Mouse (Mus musculus): ENCODE results near the gene Acbd5.

DNA sequence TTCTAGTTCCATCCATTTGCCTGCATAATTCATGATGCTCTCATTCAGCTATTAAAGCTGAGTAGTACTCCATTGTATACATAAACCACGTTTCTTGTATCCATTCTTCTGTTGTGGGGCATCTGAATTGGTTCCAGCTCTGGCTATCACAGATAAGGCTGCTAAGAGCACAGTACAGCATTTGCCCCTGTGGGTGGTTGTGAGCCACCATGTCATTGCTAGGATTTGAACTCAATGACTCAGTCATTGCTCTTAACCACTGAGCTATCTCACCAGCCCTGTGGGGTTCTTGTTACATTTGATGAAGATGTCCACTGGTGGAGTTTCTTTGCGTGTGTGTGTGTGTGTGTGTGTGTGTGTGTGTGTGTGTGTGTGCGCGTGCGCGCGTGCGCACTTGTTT lies 16.6 kb downstream of the Acbd5 start:
- TF ChIP-seq POLR2A (IDR thresholded peaks at IDR 0.05; ENCODE audit: extremely low read depth, insufficient read depth, low read length) (no peak), CTCF (IDR thresholded peaks at IDR 0.05; ENCODE audit: low read depth, low read length) (no peak)

All from liver, adult 2 months (tissue).